Mouse (Mus musculus) cerebellum, adult 8-10 months (tissue): ENCODE measurements around the gene Lrrc2.

ENCODE experiments used
- DNase-seq: peaks from one replicate; pipeline ENCODE4 v3.0.0; 2022

Lrrc2 gene

GRCm38 (mm10) chr9:110989141-110989540, 37.8 kb downstream of the Lrrc2 start:
- no peak for DNase-seq

- DNase-seq, result no peak
Observed at GRCm38 (mm10) chr9:110989543-110989942, 38.2 kb downstream of the Lrrc2 start.

GRCm38 (mm10) chr9:110990204-110990603, 38.9 kb downstream of the Lrrc2 start, which contains the start of gene Rtp3:
TSS of gene Rtp3 (minus strand) at chr9:110990583.
- DNase-seq, result no peak

GRCm38 (mm10) chr9:110993281-110993709, 42.0 kb downstream of the Lrrc2 start:
- no peak for DNase-seq

- peak; percentile 51 for DNase-seq
Observed at GRCm38 (mm10) chr9:110994716-110995172, 43.4 kb downstream of the Lrrc2 start.

- DNase-seq, result peak; percentile 37
Observed at GRCm38 (mm10) chr9:110997245-110997644, 45.9 kb downstream of the Lrrc2 start.

GRCm38 (mm10) chr9:110999056-110999455, 47.7 kb downstream of the Lrrc2 start:
- no peak for DNase-seq

GRCm38 (mm10) chr9:110999856-111000255, 48.5 kb downstream of the Lrrc2 start:
- DNase-seq, result no peak

- no peak for DNase-seq
Observed at GRCm38 (mm10) chr9:111001621-111002020, 50.3 kb downstream of the Lrrc2 start.

- DNase-seq, result no peak
Observed at GRCm38 (mm10) chr9:111003279-111003678, 51.9 kb downstream of the Lrrc2 start.

- DNase-seq, result no peak
Observed at GRCm38 (mm10) chr9:111006544-111006943, 55.2 kb downstream of the Lrrc2 start.

- no peak for DNase-seq
Observed at GRCm38 (mm10) chr9:111009763-111010162, 58.4 kb downstream of the Lrrc2 start.

- DNase-seq, result no peak
Observed at GRCm38 (mm10) chr9:111011550-111011949, 60.2 kb downstream of the Lrrc2 start.

GRCm38 (mm10) chr9:111012041-111012440, 60.7 kb downstream of the Lrrc2 start:
- no peak for DNase-seq

GRCm38 (mm10) chr9:111015658-111016057, 64.3 kb downstream of the Lrrc2 start:
- DNase-seq, result no peak

GRCm38 (mm10) chr9:111019022-111019421, 67.7 kb downstream of the Lrrc2 start, which contains the start of gene Ltf:
TSS of gene Ltf (plus strand) at chr9:111019271.
- no peak for DNase-seq

- no peak for DNase-seq
Observed at GRCm38 (mm10) chr9:111026791-111027190, 75.4 kb downstream of the Lrrc2 start.
